Mouse (Mus musculus): ENCODE measurements around the gene Ccdc60.

GRCm38 (mm10) chr5:116261944-116262343 lies 26.8 kb downstream of the Ccdc60 start:
- TF ChIP-seq ZNF384 (IDR thresholded peaks at IDR 0.05; ENCODE audit: low read depth, low read length) (no peak), CHD2 (IDR thresholded peaks at IDR 0.05; ENCODE audit: low read depth, low read length) (no peak), ZC3H11A (IDR thresholded peaks at IDR 0.05; ENCODE audit: borderline replicate concordance, low read depth, low read length) (no peak), HCFC1 (IDR thresholded peaks at IDR 0.05; ENCODE audit: borderline replicate concordance, insufficient read depth, low read length) (no peak), MAFK (IDR thresholded peaks at IDR 0.05; ENCODE audit: insufficient read depth, low read depth, low read length) (no peak)
